Mouse (Mus musculus) brain, embryonic 18.5 days (tissue): Measurements from ENCODE around the gene Ubxn7.

Experiments
- DNase-seq: peaks from one replicate; pipeline ENCODE4 v3.0.0-alpha.2; 2012; ENCODE audit warnings: low read depth, low spot score

Gene Ubxn7

GRCm38 (mm10) chr16:32433138-32433537 is 101.1 kb downstream of the Ubxn7 start:
- DNase-seq = no peak

- DNase-seq = no peak
Observed at GRCm38 (mm10) chr16:32434066-32434465, 102.0 kb downstream of the Ubxn7 start.

GRCm38 (mm10) chr16:32434691-32435090 is 102.6 kb downstream of the Ubxn7 start:
- DNase-seq = no peak

- no peak for DNase-seq
Observed at GRCm38 (mm10) chr16:32436657-32437056, 104.6 kb downstream of the Ubxn7 start.

GRCm38 (mm10) chr16:32437266-32437665 is 105.2 kb downstream of the Ubxn7 start:
- DNase-seq = no peak

GRCm38 (mm10) chr16:32441432-32441831 is 109.4 kb downstream of the Ubxn7 start:
- no peak for DNase-seq
